Mouse (Mus musculus) urinary bladder, postnatal 14 days (tissue): Measurements from ENCODE around the gene Samm50.
"Not testable (repeated sequence)": the region's sequence is repeated elsewhere in the genome, so short reads cannot be mapped to it uniquely, and the experiment has no call there.

Experiments used
- DNase-seq: peaks from one replicate; pipeline ENCODE4 v3.0.0; 2021; ENCODE audit warnings: low spot score

The Samm50 gene

GRCm38 (mm10) chr15:84192058-84192791 is at the start of gene Samm50:
Samm50 (plus strand) TSS chr15:84192241.
- DNase-seq, result peak; percentile 90

- DNase-seq, result no peak
These were observed 35.9 kb upstream of the Samm50 start for GRCm38 (mm10) chr15:84156158-84156557.

DNA sequence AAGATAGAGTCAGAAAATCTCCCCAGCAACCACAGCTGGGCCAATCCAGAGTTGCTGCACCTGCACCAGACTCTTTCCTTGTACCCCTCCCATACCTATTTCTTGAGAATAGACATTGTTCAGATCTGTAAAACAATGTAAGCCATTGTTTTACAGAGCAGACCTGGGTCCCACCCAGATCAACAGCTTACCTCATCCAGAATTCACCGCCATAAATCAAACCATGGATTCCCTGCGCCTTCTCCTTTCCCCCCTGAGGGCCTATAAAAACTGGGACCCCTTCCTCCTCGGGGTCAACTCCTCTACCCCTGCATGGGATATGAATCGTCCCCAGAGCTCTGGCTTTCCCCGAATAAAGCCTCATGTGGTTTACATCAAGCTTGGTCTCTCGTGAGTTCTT is 34.5 kb upstream of the Samm50 start:
- not testable (repeated sequence) for DNase-seq

DNA sequence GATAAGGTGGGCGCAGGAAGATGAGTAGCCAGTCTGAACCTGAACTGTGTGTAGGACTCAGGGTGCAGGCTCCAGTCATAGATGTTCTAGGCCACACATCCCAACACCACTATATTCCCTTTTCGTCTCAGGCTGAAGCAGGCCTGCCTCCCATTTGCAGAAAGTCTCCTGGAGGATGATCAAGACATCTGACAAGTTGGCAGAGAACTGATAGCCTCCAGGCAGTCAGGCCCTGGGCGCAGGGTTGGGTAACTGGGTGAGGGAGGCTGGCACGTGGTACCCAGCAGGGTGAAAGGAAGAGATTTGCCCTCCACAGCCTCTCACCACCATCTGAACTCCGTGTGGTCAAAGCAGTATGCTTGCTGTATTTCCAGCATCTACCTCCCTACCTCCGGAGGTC is 30.2 kb upstream of the Samm50 start:
- no peak for DNase-seq

DNA sequence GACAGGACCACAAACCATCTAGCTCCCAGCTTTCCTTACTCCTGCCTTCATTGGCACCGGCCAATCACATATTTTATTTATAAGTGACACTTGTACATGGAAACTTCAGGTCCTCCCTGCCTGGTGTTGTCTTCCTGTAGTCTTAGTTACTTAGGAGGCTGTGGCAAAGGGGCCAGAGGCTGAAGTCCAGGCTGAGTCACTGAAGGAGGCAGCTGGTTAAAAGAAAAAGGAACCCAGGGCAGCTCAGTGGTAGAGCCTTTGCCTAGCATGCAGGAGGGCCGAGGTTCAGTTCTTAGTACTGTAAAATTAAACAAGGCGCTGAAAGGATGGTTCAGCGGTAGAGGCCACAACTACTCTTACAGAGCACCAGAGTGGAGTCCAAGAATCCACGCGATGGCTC is 25.2 kb upstream of the Samm50 start:
- DNase-seq, result no peak

DNA sequence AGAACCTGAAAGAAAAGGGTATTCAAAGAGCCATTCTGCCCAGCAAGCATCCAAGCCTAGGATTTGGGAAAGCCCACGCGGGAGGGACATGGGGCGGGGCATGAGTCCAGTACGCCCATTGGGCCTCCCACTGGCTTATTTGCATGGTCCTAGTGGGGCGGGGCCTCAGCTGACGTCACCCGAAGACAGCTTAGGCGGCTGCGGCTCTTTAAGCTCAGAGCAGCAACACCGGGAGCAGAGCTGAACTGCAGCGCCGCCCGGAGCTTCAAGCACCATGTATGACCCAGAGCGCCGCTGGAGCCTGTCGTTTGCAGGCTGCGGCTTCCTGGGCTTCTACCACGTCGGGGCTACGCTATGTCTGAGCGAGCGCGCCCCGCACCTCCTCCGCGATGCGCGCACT is 24.4 kb upstream of the Samm50 start, which contains the start of gene Pnpla3:
TSS of gene Pnpla3 (plus strand) at position 238 of the 400 bp plus-strand sequence.
- peak; percentile 95 for DNase-seq

DNA sequence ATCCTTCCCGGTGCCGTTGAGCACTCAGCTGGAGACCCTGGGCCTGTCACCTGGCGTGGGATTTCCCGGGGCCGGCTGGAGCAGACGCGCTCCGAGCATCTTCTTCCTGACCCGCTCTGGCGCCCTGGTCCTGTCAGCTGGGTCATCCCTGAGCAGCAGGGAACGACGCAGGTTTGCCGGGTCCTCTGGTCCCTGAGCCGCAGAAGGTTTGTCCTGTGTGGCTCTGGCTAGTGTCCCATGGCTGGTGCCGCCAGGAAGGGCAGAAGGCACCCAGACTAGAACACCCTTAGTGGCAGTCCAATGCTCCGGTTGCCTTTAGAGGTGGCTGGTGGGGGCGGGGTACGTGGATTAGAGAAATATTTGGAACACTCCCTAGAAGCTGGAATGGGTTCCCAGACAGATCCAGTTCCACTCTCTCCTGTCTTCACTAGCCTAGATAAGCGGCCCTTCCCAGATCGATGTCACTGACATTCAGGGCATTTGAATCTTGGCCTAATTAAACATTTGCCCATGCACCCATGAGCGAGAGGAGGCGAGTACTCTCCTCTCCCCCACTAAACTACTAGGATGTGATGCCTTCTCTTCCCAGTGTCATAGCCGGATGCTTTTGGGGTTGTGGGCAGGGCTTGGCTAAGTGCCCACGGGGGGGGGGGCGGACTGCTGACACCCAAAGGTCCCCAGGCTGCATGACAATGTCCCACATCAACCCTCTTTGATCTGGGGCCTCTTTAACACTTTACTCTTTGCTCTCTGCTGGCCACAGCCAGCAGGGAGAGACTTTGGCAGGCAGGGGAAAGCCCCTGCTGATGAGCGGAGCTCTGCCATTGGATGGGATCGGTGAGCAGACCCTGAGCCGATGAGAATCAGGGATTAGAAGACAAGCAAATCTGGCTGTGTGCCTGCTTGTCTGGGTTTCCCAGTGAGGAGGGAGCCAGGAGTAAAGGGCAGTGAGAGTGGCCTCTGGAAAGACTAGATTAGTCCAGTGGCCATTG is 23.6 kb upstream of the Samm50 start:
- peak; percentile 12 for DNase-seq

DNA sequence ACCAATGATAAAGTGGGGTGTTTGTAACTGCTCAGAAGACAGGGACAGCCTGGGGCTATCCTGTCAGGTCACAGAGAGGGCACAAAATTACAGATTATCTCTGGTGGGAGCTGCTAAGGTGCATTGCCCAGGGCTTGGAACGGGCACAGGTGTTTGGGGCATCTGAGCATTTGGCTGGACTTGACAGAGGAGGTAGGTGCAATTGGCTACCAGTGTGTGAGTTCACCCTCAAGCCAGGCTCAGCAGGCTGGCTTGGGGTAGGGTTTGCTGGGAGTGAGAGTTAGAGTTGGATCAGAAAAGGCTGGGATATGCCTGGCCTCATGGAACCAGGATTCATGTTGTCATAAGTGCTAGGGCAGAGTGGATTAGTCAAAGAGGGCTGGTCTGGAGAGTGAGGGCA is 22.5 kb upstream of the Samm50 start:
- DNase-seq, result no peak

DNA sequence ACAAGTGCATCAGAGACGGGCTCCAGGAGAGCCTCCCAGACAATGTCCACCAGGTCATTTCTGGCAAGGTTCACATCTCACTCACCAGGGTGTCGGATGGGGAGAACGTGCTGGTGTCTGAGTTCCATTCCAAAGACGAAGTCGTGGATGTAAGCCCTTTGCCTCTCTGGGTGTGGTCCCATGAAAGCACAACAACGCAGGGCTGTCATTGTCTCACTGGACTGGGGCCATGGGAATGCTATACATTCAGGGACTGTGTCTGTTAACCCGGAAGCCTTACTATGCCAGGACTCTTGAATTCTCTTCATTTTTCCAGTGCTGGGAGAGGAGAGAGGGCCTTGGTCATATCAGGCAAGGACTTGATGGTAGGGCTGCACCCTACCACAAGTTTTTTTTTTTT is 20.9 kb upstream of the Samm50 start:
- no peak for DNase-seq

GRCm38 (mm10) chr15:84178733-84179132 is 13.3 kb upstream of the Samm50 start:
- DNase-seq, result no peak

DNA sequence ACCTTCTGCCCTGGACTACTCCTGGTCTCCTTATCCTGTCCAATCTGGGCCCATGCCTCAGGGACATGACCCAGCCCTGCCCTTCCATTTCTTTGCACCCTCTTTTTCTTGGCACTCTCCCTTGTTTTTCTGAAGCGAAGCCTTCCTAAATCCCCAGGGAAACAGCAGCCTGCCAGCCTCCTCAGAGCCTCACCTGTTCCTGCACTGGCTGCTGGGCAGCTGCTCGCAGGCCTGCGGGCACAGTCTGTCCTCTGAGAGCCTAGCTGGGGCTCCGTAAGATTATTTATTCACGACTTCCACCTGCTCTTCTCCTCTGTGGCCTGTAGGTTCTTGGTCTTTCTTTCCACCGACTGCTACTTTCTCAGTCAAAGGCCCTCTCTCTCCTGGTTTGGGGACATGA is 10.0 kb upstream of the Samm50 start:
- no peak for DNase-seq

DNA sequence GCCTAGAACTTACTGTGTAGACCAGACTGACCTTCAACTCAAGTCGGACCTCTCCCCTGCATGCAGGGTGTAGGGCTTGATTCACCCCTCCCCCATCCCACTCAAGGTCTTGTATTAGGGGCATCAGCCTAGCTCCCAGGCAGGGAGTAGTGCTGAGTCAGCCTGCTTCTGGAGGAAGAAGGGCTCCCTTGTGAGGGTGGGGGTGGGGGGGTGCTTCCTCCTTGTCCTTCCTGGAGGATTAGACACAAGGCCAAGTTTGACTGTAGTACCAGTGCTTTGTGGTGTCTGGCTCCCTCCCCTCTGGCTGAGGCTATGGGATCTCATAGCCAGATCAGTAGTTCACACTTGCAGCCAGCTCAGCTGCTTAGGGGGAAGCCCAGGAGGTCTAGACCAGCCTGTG is 8.1 kb upstream of the Samm50 start:
- no peak for DNase-seq

GRCm38 (mm10) chr15:84186196-84186595 is 5.8 kb upstream of the Samm50 start:
- no peak for DNase-seq

DNA sequence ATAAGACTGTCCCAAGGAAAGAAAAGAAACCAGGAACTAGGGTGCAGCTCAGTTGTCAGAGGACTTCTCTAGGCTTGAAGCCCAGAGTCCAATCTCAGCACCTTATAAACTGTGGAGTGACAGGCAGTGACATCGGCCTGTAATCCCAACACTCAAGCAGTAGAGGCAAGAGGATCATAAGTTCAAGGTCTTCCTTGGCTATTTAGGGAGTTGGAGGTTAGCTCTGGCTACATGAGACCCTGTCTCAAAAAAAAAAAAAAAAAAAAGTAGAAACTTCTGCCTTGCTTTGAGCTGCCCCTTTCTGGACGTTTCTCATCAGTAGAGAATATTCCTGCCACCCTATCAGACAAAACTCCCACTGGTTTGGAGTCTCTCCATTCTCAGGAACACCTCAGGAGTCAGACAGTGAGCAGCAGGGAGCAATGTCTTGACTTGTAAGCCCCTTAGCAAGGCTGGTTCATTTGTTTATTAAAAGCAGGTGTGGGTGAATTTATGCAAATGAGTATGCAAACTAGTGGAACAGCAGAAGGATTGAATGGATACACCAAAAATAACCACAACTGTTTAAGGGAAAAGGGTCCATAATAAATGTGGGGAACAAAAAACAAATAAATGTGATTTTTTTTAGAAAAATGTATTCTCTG is 3.0 kb upstream of the Samm50 start:
- DNase-seq, result no peak

- DNase-seq, result no peak
These were observed 2.2 kb upstream of the Samm50 start for GRCm38 (mm10) chr15:84189881-84190280.

DNA sequence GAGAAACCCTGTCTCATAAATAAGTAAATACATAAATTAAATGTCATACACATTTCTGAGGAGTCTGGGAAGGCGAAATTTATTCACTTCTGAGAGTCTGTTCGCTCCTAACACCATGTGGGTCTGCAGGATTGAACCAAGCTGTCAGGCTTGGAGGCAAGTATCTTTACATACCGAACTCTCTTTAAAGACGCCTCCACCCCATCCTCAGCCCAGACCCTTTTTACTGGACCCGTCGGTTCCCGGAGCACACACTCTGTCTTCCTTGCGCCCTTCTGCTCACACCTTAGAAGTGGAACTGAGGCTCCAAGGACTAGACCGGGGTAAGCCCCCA is 350 bp upstream of the Samm50 start:
- no peak for DNase-seq

- DNase-seq, result no peak
These were observed 4.6 kb downstream of the Samm50 start for GRCm38 (mm10) chr15:84196486-84197165.

DNA sequence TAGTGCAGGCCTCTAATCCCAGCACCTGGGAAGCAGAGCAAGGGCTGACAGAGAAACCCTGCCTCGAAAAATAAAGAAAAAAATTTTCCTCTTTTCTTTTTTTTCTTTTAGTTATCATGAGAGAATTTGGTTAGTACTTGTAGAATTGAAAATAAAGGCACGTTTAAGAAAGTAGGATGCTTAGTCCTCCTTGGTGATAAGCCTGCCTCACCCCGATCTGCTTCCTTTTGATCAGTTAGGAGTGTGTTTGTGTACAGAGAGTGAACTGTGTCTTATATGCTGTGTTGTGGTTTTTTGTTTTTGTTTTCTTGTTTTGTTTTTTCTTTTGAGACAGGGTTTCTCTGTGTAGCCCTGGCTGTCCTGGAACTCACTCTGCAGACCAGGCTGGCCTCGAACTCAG is 15.3 kb downstream of the Samm50 start:
- DNase-seq, result no peak

GRCm38 (mm10) chr15:84209517-84210412 is 17.7 kb downstream of the Samm50 start:
- DNase-seq, result no peak

- DNase-seq, result no peak
These were observed 18.4 kb downstream of the Samm50 start for GRCm38 (mm10) chr15:84210461-84210860.

GRCm38 (mm10) chr15:84210941-84211340 is 18.9 kb downstream of the Samm50 start:
- DNase-seq, result no peak
